Mouse (Mus musculus): ENCODE results near the gene Olfr1461. TPM values are rescaled to one million over a fixed set of nuclear protein-coding genes. Genes with fewer than 3 reads are reported as not detected.

Gene Olfr1461
- polyA plus RNA-seq (2017; shearing (Covaris generic)): not detected

GRCm38 (mm10) chr19:13162700-13163099 lies at the start of gene Olfr1461:
Gene Olfr1461, plus strand, starts transcription at chr19:13163000.

GRCm38 (mm10) chr19:13149449-13149848 lies 13.4 kb upstream of the Olfr1461 start, which contains the start of gene Olfr1459:
Gene Olfr1459, minus strand, starts transcription at chr19:13149549.

GRCm38 (mm10) chr19:13185434-13185833 lies 22.6 kb downstream of the Olfr1461 start, which contains the start of gene Olfr1462:
Gene Olfr1462, plus strand, starts transcription at chr19:13185734.

Other genes with a start within 250 kb of the Olfr1461 start
- not detected for gene Olfr1448, start 238.6 kb upstream of the Olfr1461 start, polyA plus RNA-seq (2017; shearing (Covaris generic))
- gene Olfr1449, start 232.2 kb upstream of the Olfr1461 start, polyA plus RNA-seq (2017; shearing (Covaris generic)): not detected
- not detected for gene Olfr1450, start 212.7 kb upstream of the Olfr1461 start, polyA plus RNA-seq (2017; shearing (Covaris generic))
- gene Olfr1451, start 168.0 kb upstream of the Olfr1461 start, polyA plus RNA-seq (2017; shearing (Covaris generic)): 0.19 TPM
- gene Olfr1453, start 134.7 kb upstream of the Olfr1461 start, polyA plus RNA-seq (2017; shearing (Covaris generic)): not detected
- gene Olfr1454, start 102.4 kb upstream of the Olfr1461 start, polyA plus RNA-seq (2017; shearing (Covaris generic)): not detected
- gene Olfr1457, start 65.1 kb upstream of the Olfr1461 start, polyA plus RNA-seq (2017; shearing (Covaris generic)): not detected
- not detected for gene Olfr1458, start 56.2 kb upstream of the Olfr1461 start, polyA plus RNA-seq (2017; shearing (Covaris generic))
- gene Olfr1459, start 13.5 kb upstream of the Olfr1461 start, polyA plus RNA-seq (2017; shearing (Covaris generic)): not detected
- gene Olfr1462, start 22.7 kb downstream of the Olfr1461 start, polyA plus RNA-seq (2017; shearing (Covaris generic)): not detected
- gene Olfr1463, start 68.3 kb downstream of the Olfr1461 start, polyA plus RNA-seq (2017; shearing (Covaris generic)): not detected
- gene Olfr1465, start 152.5 kb downstream of the Olfr1461 start, polyA plus RNA-seq (2017; shearing (Covaris generic)): not detected
- gene Olfr1466, start 175.9 kb downstream of the Olfr1461 start, polyA plus RNA-seq (2017; shearing (Covaris generic)): not detected
- gene Olfr1467, start 199.2 kb downstream of the Olfr1461 start, polyA plus RNA-seq (2017; shearing (Covaris generic)): 0.05 TPM
- 0.25 TPM for gene Olfr1469, start 244.8 kb downstream of the Olfr1461 start, polyA plus RNA-seq (2017; shearing (Covaris generic))